Mouse (Mus musculus) retina, postnatal 1 day (tissue): Measurements from ENCODE around the gene Perm1.

Experiments
- DNase-seq: peaks from one replicate; pipeline ENCODE4 v3.0.0-alpha.2; 2012

Gene Perm1

DNA sequence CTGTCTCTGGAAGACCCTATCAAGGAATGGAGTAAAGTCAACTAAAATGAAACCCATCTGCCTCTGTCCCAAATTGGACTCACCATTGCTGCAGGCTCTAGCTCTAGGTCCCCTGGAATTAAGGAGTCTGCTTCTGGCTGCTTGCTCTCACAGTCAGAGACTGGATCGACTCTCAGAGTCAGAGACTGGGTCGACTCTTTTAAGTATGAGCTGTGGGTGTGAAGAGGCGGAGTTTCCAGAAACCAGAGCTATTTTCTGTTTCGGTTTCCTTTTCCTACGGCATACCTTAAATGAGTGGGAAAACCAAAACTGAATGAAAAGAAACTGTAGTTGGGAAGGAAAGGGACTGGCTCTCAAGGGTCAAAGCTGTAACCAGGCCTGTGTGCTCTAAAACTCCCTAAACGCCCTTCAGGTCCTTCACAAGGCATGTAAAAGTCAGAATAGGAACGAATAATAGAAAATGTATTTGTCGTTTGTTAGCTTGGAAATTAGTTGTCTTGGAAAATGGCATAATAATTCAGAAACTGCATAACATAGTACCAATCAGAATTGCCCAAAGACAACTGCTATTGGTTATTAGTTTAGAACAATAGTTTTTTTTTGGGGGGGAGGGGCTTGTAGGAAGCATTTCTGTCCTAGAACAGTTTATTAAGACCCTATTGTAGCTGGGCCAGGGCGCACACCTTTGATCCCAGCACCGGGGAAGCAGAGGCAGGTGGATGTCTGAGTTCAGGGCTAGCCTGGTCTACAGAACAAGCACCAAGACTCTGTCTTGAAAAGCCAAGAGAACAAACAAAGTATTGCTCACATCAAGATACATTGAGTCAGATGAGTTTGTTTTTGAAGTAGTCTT, 14.8 kb upstream of the Perm1 start, which contains the start of gene Isg15:
Isg15 (minus strand) TSS at position 196 of the 853 bp plus-strand sequence.
- no peak for DNase-seq

DNA sequence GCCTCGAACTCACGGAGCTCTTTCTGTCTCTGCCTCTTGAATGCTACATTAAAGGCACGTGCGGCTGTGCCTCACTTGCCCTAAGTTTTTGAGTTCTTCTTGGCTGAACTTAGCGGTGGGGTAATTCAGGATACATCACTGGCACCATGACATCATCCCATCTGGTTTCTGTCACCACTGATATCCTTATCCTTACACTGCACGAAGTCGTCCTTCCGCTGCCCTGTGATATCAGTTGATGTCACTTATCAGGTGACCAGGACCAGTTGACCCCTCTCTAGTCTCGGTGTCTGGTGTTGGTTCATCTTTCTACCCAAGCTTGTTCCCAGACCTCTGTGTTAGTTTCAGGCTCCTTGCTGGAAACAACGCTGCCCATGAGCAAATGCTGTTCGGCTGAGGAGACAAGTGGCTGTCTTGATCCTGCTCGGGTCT, 13.2 kb upstream of the Perm1 start:
- no peak for DNase-seq

DNA sequence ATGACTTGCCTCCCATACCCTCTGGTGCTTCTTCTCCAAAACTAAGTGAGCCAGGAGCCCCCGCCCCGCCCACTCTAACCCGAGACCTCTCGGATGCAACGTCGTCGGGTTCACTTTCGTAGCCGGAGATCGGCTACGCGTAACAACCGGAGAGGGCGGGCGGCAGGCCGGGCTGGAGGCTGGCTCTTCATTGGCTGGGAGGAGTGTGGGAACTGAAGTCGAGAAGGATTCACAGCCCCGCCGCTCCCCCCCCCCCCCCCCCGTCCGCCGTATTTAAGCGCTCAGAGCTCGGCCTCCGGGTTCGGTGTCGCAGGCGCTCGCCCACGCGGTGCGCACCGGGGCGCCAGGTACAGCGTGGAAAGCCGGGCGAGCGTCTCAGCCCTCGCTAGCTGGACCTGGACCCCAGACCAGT, 12.7 kb upstream of the Perm1 start, which contains the start of gene AW011738:
AW011738 (plus strand) TSS at position 304 of the 412 bp plus-strand sequence.
- peak; percentile 86 for DNase-seq

DNA sequence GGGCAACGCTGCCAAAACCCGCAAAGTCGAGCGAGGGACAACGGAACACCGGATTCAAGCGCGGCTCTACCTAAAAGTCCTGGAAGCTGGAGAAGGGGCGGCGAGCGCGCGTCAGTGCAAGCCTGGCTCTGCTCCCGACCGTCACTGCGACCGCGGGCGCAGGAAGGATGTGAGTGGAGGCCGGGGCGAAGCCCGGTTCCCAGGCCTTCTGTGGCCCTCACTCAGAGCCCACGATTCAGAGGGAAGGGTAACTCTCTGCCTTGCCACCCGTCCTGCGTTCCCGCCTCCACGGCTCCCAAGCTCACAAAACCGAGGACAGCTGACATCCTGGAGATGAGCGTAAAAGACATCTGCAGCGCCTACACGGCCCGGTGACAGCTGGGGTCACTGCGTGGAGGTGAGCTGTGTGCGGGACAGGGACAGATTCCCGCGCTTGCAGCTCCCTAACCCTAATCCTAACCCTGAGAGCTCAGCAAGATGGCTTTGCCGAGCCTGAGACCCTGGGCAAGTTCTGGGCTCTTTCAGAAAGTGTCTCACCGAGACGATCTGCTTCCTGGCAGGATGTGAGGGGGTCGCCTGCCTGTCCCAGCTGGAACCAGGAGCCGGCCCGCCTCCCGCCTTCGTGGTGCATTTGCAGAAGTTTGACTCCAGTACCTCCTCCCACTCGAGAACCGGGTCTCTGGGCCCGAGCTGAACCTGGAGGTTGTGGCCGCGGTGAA, 12.1 kb upstream of the Perm1 start:
- DNase-seq, result peak; percentile 64

DNA sequence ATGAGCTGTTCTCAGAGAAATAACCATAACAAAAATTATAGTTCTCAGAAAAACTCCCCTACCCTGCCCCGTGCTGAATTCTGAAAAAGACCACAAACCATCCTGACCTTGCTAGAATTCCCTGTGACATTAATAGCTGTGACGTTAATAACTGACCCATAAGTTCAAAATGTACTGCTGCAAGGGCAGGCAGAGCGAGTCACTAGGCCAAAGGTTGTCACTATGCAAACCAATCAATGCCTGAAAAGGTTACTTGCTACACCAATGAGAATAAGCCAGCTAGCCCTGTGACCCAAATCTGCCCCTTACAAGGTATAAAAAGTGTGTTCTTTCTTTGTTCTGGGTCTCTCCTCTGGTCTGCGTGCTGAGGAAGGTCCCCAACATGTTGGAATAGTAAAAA, 6.8 kb upstream of the Perm1 start:
- no peak for DNase-seq

DNA sequence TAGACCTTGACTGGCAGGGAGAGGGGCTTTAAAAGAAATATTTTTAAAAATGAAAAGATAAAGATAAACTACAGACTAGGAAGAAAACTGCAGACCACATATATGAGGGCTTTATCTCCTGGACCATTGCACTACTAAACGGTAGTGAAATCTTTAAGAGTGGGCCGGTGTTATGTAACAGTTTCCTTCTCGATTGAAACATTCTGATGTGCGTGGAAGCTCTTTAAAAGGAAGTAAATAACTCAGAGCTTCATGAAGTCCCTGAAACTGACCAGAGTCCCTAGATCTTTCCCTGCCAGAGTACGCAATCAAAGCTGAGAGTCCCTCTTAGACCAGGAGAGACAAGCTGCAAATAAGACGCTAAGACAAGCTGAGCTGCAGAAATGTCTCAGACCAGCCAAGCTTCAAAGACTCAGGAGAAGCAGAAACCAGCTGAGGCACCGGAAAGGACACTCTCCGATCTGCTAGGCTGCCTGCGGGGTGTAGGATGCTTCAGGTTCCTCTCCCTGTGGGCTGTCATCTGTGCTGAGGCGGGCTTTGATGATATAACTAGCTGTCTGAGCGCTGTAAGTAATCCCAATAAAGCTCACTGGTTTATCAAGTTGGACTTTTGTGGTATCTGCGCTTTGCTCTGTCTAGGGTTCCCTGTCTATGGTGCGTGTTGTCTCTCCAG, 5.6 kb upstream of the Perm1 start:
- DNase-seq, result no peak

DNA sequence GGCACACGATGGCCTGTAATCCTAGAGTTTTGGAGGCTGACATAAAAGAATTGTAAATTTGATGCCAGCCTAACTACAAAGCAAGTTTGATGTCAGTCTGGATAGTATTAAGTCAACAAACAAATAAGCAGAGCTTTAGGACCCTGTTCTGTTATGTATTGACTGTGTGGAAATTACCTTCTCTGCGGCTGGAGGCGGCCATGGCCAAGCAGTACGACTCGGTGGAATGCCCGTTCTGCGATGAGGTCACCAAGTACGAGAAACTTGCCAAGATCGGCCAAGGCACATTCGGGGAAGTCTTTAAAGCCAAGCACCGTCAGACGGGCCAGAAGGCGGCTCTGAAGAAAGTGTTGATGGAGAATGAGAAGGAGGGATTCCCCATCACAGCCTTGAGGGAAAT, 2.5 kb upstream of the Perm1 start:
- DNase-seq, result no peak

DNA sequence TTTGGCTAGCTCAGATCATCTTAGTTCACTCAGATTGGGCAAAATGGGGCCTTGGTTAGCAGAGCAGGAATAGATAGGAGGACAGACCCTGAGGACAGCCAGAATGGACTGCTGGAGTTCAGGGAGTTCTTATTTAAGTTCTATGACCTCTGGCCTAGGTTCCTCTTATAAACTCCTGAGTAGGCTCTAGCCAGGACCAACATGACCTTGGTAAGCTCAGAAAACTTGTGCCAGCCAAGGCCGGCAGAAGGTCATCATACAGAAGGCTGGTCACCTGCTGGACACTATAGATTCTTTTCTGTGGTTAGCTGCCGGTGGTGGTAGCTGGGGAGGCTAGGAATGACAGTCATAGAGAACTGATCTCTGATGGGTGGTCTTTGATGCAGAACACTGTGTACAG, 528 bp downstream of the Perm1 start:
- no peak for DNase-seq

DNA sequence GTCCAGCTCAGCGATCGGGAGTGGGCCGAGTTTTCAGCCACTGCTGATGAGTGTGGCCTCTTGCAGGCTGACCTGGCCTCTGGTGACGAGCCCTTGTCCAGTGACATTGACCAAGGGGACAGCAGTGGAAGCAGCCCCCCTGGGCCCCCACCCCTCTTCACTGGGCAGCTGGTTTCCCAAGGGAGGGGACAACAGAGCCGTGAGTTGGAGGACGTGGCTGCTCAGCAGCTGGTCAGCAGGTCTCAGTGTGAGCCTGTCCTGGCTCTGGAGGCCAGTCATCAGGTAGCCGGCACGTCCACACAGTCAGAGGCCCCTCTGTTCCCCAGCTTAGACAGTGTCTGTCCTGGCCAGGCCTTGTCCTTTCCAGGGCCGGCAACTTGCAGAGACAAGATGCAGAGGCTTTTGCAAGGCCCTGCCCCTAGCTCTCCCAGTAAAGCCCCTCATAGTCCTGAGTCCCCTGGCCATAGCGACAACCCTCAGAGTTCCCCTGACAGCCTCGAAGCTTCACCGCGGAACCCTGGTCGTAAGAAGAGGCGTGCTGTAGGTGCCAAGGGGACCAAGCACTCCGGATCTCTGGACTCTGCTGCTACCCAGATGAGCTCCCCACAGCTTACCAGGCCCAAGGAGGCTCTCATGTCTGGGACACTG, 1.5 kb downstream of the Perm1 start:
- DNase-seq, result no peak

DNA sequence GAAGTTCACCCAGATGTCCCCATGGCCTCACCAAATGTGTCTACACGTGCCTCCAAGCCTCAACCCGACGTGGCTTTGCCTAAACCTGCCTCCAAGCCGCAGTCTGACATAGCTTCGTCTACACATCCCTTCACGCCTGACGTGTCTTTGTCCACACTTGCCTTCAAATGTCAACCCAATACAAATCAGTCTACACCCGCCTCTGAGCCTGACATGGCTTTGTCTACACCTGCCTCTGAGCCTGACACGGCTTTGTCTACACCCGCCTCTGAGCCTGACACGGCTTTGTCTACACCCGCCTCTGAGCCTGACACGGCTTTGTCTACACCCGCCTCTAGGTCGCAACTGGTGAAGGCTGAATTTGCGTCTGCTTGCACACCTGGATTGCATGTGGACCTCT, 2.2 kb downstream of the Perm1 start:
- no peak for DNase-seq

DNA sequence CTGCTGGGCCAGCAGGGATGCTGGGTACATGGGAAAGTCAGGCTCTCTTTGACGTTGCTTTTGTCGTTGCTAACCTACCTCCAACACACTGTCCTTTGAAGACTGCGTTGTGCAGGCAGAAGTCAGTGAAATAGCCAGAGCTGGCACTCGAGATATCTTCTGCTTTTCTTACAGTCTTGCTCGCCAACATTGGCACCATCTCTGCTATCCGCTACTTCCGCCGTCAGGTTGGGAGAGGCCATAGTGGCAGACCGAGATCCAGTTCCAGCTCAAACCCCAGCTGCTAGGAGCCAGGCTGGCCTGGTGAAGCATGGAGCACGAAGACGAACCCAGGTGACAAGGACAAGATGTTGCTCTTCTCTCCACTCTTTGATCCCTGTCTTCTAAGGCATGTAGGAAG, 4.3 kb downstream of the Perm1 start:
- DNase-seq, result no peak

DNA sequence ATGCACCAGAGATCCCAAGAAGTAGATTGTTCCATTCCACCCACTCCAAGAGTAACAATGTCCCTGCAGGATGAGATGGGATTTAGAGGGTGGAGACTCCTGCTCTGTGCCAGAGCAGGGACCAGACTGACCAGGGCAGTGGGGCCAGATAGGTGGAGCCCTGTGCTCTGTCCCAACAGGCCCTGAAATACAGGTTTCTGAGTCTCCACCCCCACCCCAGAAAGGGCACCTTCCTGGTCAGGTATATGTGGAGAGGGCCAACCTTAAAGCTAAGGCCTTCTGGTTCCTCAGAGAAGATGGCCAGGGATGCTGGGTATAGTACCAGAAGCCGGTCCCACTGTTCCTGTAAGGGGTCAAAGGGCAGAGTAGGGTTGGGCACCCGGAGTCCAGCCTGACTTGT, 8.6 kb downstream of the Perm1 start:
- no peak for DNase-seq

DNA sequence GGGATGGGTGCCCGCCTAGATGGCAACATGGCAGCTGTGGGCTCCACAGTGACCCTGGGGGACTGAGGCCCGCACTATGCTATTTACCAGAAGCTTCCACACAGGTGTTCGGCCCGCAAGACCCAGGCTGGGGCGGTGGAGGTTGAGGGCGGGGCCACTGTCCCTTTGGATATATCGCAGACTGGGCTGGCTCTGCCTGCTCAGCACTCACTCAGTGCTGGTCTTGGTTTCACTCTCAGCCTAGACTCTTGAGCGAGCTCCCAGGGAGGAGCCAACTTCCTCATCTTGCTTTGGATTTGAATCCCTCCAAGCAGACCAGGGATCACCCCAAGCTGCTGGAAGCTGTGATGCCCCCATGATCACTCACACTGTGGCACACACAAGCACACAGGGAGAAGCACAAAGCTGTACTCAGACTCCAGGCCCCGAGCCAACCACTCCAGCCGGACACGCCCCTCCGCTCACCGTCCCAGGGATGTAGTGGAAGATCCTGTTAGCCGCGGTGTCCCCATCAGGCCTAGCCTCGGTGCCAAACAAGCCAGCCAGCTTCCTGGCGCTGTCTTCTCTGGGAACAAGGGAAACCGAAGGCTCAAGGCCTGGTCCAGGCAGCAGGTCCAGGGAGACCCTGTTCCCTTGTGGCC, 12.2 kb downstream of the Perm1 start:
- DNase-seq, result no peak

DNA sequence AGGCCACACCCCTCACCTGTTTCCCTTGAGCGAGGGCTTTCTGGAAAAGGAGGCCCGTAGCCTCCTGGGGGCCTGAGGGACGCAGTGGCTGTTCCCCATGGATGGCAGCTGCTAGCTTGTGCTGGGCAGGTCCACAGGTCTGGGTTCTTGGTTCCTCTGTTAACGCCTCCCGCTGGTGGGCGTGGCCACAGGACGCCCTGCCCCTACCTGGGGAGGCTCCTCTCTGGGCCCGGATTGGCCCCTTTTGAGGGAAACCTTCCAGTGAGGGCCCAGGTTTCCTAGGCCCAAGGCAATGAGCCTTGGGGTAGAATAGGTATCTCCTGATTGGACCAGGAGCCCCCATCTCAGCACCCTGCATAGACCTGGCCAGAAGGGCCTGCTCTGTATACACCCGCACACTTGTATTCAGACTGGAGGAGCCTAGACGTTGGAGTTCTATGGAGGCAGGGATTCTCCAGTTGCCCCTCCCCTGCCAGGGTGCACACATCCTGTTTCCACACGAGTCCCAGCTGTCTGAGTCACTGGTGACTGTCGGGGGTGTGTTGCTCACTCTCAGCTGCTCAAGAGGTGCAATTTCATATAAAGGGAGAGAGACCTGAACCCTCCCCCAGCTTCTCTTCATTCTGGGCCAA, 12.8 kb downstream of the Perm1 start:
- no peak for DNase-seq

DNA sequence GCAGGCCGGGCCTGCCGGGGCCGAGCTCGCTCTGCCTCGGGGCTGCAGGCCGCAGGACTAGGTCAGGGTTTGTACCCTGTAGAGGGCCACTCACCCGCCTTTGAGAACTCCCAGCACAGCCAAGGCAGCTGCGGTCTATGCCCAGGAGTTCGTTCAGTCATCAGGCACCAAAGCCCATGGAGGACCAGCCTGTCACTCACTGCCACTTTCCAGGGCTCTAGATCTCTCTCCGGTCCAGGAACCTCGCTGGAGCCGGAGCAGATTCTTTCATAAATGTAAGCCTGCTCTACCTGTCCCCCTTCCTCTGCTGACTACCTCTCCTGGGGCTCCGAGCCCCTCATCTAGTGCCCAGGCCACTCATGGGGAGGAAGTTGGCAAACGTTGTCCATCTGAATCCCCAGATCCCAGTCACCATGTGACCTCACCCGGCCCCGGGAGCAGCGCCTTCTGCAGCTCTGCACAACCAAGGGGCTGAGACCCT, 18.4 kb downstream of the Perm1 start:
- peak; percentile 63 for DNase-seq

DNA sequence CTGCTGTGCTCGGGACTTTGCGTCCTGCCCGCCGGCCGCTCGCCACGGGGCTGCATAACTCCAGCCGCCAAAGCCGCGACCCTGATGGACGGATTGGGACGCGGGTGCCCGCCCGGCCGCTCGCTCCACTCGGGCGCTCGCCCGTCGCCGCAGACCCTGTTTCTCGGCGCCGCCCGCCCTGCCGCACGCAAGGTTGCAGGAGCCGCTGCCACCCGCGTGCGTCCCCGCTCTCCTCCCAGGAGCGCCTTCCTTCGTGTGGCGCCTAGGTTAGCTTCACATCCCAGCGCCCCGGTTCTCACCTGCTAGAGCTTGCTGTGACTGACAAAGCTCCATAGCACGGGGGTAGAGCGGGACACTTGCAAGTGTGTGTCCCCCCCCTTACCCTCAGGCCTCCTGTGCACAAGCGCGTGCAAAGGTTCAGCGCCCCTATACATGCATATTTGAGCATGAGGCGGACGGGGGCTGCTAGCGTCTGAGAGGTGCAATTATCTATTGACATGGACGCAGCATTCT, 19.1 kb downstream of the Perm1 start, which contains the start of gene Plekhn1:
Plekhn1 (minus strand) TSS at position 157 of the 513 bp plus-strand sequence.
- DNase-seq, result peak; percentile 88

DNA sequence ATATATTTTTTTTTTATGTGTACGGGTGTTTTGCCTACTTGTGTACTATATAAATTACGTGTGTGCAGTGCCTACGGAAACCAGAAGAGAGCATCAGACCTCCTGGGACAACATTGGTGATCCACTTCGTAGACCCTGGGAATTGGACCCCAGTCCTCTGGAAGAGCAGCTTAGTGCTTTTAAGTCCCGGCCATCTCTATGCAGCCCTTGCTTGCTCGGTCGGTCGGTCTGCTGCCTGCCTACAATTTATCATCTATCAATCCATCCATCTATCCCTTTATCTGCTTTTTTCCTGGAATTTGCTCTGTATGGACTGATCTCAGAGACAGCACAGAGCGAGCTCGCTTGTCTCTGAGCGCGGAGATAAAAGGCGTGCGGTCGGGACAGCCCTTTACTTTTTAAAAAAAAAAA, 19.7 kb downstream of the Perm1 start:
- DNase-seq, result peak; percentile 84

DNA sequence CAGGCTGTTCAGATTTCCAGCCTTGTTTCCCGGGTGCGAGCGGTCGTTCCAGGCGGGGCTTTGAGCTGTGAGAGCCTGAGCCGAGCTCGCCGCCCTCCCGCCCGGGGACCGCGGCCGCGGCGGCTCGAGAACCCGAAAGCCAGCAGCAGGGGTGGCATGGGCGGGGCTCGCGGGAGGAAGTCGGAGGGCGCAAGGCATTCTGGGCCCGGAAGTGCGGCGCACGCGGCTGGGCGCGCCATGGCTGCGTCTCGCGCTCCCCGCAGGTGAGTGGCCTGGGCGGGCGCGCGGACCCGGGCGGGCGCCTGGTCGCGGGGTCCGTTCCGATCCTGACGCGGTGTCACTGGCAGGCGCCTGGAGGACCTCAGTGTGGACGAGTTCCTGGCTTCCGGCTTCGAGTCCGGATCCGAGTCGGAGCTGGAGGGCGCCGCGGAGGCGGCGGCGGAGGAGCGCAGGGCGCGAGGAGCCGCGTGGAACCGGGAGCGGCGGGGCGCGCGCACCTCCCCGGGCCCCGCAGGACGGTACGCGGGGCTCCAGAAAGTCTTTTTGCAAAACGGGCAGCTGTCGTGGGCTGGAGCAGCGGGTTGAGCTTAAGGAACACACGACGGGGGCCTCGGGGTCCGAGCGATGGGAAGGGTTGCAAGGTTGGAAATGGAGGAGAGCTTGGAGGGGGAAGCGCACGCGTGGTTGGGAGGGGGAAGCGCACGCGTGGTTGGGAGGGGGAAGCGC, 20.3 kb downstream of the Perm1 start, which contains the start of gene Noc2l:
Noc2l (plus strand) TSS at position 203 of the 726 bp plus-strand sequence.
- DNase-seq, result peak; percentile 96

DNA sequence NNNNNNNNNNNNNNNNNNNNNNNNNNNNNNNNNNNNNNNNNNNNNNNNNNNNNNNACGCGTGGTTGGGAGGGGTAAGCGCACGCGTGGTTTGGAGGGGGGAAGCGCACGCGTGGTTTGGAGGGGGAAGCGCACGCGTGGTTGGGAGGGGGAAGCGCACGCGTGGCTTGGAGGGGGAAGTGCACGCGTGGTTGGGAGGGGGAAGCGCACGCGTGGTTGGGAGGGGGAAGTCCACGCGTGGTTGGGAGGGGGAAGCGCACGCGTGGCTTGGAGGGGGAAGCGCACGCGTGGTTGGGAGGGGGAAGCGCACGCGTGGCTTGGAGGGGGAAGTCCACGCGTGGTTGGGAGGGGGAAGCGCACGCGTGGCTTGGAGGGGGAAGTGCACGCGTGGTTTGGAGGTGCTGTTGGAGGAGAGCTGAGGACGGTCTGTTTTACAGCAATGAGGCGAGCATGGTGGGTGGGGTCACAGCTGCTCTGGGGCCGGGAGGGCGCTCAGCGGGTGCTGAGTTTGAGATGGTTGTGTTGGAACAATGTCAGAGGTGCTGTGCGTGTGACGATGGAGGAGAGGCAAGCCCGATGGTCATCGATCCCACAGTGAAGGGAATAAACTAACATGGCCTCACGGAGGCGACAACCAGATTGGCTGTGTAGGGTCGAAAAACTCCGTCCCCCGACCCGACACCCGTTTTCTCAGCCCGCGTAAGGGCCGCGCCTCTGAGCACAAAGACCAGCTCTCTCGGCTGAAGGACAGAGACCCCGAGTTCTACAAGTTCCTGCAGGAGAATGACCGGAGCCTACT, 21.2 kb downstream of the Perm1 start:
- peak; percentile 40 for DNase-seq

DNA sequence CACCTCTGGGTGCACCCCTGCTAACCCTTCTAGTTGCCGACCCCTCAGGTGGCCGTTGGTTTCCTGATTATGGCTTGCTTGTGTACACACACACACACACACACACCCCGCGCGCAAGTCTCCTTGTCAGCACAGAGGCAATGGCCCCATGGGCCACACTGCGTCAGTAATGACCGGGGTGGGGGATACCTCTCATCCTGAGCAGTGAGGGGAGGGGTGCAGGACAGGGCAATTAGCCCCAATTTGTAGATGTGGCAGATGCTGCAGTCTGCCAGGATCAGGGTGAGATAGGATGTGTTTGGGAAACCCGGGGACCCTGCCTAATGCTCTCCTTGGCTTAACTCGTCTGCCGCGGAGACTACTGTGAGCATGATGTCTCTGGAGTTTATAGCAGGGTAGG, 33.9 kb downstream of the Perm1 start:
- peak; percentile 5 for DNase-seq
